Mouse (Mus musculus) brain, embryonic 18.5 days (tissue): ENCODE data around the gene Samd14.

ENCODE experiments used
- DNase-seq: peaks from one replicate; pipeline ENCODE4 v3.0.0-alpha.2; 2012; ENCODE audit warnings: low read depth, low spot score

Samd14 gene

GRCm38 (mm10) chr11:95036521-95036920 is 26.8 kb downstream of the Samd14 start:
- no peak for DNase-seq

- DNase-seq, result no peak
These were observed 27.6 kb downstream of the Samd14 start for GRCm38 (mm10) chr11:95037306-95037705.

- no peak for DNase-seq
These were observed 28.6 kb downstream of the Samd14 start for GRCm38 (mm10) chr11:95038156-95038817.

DNA sequence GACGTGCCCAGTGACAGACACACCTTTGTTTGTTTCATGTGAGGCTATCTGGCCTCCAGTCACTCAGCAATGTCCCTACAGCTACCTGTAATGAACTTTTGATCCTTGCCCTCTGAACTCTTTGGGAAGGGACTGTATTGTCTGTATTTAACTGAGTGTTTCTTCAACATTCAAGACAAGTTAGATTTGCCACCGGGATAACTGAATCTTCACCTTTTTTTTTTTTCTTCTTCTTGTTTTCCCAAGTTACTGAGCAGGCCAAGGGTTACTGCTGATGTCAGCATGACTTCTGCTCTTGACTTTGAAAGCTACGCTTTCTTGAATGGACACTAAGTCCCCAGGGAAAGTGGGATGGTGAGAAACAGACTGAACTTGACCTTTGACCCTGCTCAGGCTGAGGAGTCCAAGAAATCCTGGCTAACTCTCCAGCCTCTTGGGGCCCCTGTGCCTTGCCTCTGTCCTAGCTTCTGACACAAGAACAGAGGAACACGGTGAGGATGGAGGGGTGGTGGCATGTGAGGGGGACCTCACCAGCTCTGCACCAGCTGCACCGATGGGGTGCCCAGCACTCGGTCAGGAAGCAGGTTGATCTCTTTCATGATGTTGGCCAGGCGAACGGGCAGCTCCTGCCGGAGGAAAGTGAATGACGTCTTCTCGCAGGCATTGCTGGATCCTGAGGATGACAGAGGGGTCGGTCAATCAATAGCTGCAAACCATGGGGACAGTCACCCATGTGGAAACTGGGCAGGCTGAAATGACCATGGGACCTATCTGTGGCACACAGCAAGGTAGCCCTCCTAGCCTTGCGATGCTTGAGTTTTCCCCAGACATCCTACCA is 29.4 kb downstream of the Samd14 start:
- no peak for DNase-seq

DNA sequence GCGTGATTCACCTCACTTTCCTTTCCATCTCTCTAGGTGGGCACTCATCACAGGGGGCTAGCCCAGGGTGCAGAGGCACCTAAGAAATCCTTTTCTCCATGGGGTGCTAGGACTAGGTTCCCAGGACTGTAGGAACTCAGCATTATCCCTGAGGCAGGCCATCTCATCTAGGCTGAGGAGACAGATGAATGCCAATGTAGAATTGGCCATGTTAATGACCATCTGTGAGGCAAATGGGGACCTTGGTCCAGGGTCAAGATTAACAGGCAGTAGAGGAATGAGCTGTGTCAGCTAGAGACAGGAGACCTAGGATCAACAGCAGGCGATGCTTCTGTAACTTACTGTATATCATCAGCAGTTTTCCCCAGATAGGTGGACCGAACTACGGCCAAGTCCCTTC is 30.1 kb downstream of the Samd14 start:
- no peak for DNase-seq

- DNase-seq, result no peak
These were observed 30.9 kb downstream of the Samd14 start for GRCm38 (mm10) chr11:95040491-95041138.

GRCm38 (mm10) chr11:95041139-95041609 is 31.5 kb downstream of the Samd14 start, which contains the start of gene Pdk2:
Gene Pdk2, minus strand, starts transcription at chr11:95041354.
- peak; percentile 94 for DNase-seq

GRCm38 (mm10) chr11:95042096-95042495 is 32.4 kb downstream of the Samd14 start:
- peak; percentile 51 for DNase-seq

DNA sequence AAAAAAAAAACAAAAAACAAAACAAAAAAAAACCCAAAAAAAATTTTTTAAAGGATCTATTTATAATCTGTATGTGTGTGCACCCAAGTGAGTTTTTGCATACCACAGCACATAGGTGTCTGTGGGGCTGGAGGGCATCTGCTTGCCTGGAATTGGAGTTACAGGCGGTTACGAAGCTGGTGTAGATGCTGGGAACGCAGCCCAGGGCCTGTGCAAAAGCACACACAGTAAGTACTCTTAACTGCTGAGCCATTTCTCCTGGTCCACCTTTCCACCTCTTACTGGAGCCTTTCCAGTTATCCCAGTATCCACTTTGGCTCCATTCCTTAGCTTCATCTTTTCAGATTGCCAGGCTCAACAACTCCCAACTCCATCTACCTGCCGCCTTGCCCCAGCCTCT is 33.4 kb downstream of the Samd14 start:
- DNase-seq, result no peak

- DNase-seq, result no peak
These were observed 33.9 kb downstream of the Samd14 start for GRCm38 (mm10) chr11:95043608-95044007.

DNA sequence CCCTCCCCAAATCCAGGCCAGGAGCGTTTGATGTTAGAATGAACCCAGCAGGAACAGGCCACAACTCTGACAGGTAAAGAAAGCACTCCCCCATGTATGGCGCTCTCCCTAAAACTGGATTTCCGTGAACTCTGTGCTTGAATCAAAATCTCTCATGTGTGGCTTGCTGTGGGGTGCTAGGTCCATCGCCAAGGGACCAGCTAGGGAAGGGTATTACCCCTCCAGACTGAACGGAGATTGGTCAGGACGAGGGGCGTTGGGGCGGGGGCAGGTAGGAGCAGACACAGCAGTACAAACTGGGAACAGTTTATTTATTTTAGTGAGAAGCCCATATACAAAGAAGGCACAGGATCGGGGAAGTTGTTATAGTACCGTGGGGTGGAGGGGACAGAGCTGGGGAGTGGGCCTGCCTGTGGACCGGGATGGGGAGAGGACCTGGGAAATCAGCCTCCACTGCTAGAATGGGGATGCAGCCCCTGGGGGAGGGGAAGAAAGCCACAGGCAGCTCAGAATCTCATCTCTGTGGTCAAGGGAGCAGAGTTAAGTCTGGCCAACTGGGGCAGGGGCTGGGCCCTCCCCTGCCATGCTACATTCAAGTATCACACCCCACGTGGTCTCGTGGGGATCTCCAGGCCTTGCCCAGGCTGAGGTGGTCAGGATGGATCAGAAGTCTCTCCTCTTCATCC is 34.6 kb downstream of the Samd14 start:
- DNase-seq, result no peak

GRCm38 (mm10) chr11:95046980-95047680 is 37.5 kb downstream of the Samd14 start:
- no peak for DNase-seq

DNA sequence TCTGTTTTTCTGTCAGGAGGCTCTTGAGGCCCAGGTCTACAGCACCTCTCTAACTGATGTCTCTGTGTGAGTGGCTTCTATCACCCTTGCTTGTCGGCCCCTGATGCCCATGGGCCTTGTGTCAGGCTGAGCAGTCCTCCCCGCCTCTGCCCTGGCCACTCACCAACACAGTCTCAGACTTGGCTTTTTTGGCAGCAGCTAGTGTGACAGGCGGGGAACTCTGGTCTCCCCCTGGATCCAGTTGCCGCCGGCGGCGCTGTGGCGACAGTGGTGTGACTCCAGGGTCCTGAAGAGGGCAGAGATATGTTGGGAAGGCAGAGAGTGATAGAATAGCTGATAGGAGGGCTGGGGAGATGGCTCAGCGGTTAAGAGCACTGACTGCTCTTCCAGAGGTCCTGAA is 43.4 kb downstream of the Samd14 start:
- no peak for DNase-seq

GRCm38 (mm10) chr11:95056768-95057501 is 47.3 kb downstream of the Samd14 start:
- no peak for DNase-seq

DNA sequence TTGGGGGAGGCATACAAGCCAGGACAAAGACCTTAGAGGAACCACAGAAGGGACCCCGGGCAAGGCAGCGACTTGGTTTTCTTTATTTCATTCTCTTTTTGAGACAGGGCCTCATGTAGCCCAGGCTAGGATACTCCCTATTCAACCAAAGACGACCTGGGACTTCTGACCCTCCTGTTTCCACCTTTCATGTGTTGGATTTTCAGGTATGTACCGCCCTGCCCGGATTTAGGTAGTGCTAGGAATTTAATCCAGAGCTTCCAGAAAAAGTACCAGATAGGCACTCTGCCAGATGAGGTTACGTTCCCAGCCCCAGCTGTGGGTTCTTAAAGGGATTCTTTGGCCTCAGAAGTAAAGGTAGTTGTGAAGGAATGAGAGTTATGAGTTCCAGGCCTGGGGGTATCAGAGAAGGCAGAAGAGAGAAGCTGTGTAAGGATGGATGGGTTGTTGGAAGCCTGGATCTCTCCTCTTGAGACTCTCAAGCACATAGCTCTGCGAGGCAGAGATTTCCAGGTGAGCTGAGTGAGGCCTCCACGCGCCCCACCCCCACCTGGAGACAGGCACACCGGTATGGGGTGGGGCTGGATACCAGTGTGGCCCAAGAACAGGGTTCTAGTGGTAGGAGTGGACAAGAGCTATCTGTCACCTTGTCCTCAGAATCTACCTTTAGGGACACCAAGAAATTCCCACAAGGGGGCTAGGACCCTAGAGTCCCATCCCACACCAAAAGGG is 59.7 kb downstream of the Samd14 start:
- no peak for DNase-seq

DNA sequence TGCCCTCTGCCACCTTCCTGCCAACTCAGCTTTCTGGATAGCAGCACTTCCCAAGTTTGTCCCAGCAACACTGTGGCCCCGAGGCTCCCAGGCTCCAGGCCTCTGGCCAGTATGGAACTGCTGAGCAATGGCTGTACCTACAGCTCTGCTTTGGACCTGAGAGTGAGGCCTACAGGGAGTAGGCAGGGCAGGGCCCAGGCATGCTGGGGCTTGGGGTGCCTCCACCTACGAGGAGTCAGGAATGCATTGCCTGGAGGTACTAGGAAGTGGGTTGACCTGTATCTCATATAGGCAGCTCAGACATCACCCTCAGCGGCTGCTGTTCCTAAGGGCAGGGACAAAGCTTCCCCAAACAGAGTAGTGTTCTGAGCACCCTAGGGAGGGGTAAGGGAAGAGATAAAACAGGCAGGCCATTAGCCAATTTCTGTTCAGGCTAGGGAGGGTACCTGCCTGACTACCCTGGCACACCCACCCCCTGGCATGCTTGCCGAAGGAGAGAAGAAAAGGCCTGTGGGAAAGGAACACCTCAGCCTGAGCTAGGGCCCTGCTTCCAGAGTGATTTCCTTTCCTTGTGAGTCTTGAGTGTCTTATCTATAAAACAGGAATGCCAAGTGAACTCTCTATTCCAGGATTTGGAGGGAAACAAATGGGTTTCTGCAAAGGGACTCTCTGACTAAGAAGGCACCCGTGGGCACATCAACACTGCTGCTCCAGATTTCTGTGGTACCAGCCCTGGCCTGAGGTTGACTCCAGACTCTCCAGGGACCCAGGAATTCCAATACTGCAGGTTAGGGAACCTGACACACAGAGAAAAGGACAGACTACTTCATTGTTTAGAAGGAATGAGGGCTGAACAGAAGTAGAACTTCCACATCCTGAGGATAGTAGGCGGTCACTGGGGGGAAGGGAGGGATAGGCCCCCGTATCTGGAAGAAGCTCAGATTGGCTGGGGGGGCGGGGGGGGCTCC is 60.7 kb downstream of the Samd14 start:
- no peak for DNase-seq

DNA sequence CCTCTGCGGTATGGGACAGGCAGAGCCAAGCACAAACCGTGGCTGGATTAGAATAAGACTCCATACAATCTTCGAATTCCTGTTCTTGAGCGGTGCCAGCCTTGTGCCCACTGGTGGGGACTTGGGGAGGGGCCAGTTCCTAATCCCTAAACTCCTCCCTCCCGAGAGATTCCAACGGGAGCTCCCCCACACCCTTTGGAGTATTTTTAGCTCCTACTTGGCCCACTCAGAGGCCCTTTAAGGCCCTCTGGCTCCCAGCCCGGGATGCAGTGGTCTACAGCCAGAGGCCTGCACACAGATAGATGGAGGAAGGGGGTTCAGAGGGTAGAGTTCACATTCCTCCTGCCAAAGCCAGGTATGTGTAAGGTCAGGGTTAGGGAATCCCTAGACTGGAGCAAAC is 61.6 kb downstream of the Samd14 start:
- DNase-seq, result no peak

GRCm38 (mm10) chr11:95072136-95072535 is 62.5 kb downstream of the Samd14 start:
- no peak for DNase-seq

GRCm38 (mm10) chr11:95072804-95073203 is 63.1 kb downstream of the Samd14 start:
- no peak for DNase-seq
